Mouse (Mus musculus): ENCODE measurements around the gene Thoc7.
A peak's percentile ranks its signal among the peaks of the same experiment; 100 is the strongest.

Gene Thoc7

GRCm38 (mm10) chr14:13933290-13934051, 28.2 kb downstream of the Thoc7 start:
- no peak for DNase-seq (ENCODE audit: low spot score)

- DNase-seq (ENCODE audit: low spot score): peak; percentile 66
Observed at GRCm38 (mm10) chr14:13917630-13918029, 44.0 kb downstream of the Thoc7 start.

- no peak for DNase-seq (ENCODE audit: low spot score)
Observed at GRCm38 (mm10) chr14:13917208-13917607, 44.4 kb downstream of the Thoc7 start.

GRCm38 (mm10) chr14:13915207-13915606, 46.4 kb downstream of the Thoc7 start:
- DNase-seq (ENCODE audit: low spot score): no peak

- no peak for DNase-seq (ENCODE audit: low spot score)
Observed at GRCm38 (mm10) chr14:13914387-13915082, 47.1 kb downstream of the Thoc7 start, which contains the start of gene Gm281. Gene Gm281, minus strand, starts transcription at chr14:13914478.

GRCm38 (mm10) chr14:13910148-13910547, 51.5 kb downstream of the Thoc7 start:
- DNase-seq (ENCODE audit: low spot score): no peak

- no peak for DNase-seq (ENCODE audit: low spot score)
Observed at GRCm38 (mm10) chr14:13907145-13907544, 54.5 kb downstream of the Thoc7 start.

- DNase-seq (ENCODE audit: low spot score): no peak
Observed at GRCm38 (mm10) chr14:13906461-13906860, 55.2 kb downstream of the Thoc7 start.

GRCm38 (mm10) chr14:13901611-13902067, 60.0 kb downstream of the Thoc7 start:
- peak; percentile 49 for DNase-seq (ENCODE audit: low spot score)

Measured in testis, postnatal 10 days (tissue).